Mouse (Mus musculus) hindbrain, embryonic 10.5 days (tissue): ENCODE measurements around the gene Uck1. TPM values are rescaled to one million over a fixed set of nuclear protein-coding genes. Genes with fewer than 3 reads are reported as not detected.
"Not testable (repeated sequence)": the region's sequence is repeated elsewhere in the genome, so short reads cannot be mapped to it uniquely, and the experiment has no call there.

ENCODE experiments used
- DNase-seq: peaks from one replicate; pipeline ENCODE4 v3.0.0-alpha.2; 2017; ENCODE audit warnings: low spot score
- H3K27ac ChIP-seq: fragments of 300-500 bp; sonication (generic); 2 replicates; pipeline ENCODE4 v1.5.1; 2016; ENCODE audit warnings: mild to moderate bottlenecking, moderate library complexity
- H3K27me3 ChIP-seq: fragments of 300-500 bp; sonication (generic); 2 replicates; pipeline ENCODE4 v1.6.1; 2016; ENCODE audit warnings: mild to moderate bottlenecking; ENCODE audit not compliant: poor library complexity, insufficient read depth, severe bottlenecking
- H3K36me3 ChIP-seq: fragments of 300-500 bp; sonication (generic); 2 replicates; pipeline ENCODE4 v1.6.1; 2016; ENCODE audit warnings: mild to moderate bottlenecking, moderate library complexity
- H3K4me1 ChIP-seq: fragments of 300-500 bp; sonication (generic); replicated peaks from 2 replicates; pipeline ENCODE4 v1.6.1; 2016; ENCODE audit warnings: mild to moderate bottlenecking
- H3K4me3 ChIP-seq: fragments of 300-500 bp; sonication (generic); 2 replicates; pipeline ENCODE4 v1.5.1; 2016; ENCODE audit warnings: mild to moderate bottlenecking, moderate library complexity
- H3K9me3 ChIP-seq: fragments of 300-500 bp; sonication (generic); 2 replicates; pipeline ENCODE4 v1.6.1; 2016; ENCODE audit warnings: mild to moderate bottlenecking, moderate library complexity
- WGBS: fragments of 180-500 bp; shearing (Covaris S2); methylation state at CpG from one replicate; pipeline ENCODE4 v1.1.7; 2016; 5-methylcytosine and 5-hydroxymethylcytosine counted together
- polyA plus RNA-seq: library from polyadenylated mRNA; unstranded; fragments of >200 nt; fragmentation: Nextera tagmentation; extraction: Ambion mirVana; gene quantifications from 2 replicates; pipeline ENCODE4 v1.2.1, GENCODE M21; 2016

Gene Uck1
- polyA plus RNA-seq, result 77.2 and 83.0 TPM in 2 replicates

- Histone ChIP-seq H3K36me3 (peaks cover 37% of the 10 kb centered on the region), H3K9me3 (no peaks in the 10 kb centered on the region), H3K4me3 (peak within 1 kb of the TSS; percentile 90), H3K27me3 (no peaks in the 10 kb centered on the region), H3K4me1 (peaks cover 23% of the 10 kb centered on the region), H3K27ac (peak within 1 kb of the TSS; percentile 91)
- WGBS, result 2% methylated on average over 59 of the region's 59 CpGs
- DNase-seq, result peak; percentile 90
Observed at GRCm38 (mm10) chr2:32259657-32260417, at the start of gene Uck1. TSS of gene Uck1 (minus strand) at chr2:32260159.

GRCm38 (mm10) chr2:32308870-32309568, 49.1 kb upstream of the Uck1 start:
- DNase-seq, result no peak
- 87% methylated on average over 16 of the region's 16 CpGs for WGBS
- Histone ChIP-seq H3K27me3 (peaks cover 41% of the 10 kb centered on the region), H3K27ac (0 out of 2 replicates have a peak overlapping the region, but pooled peaks have one; percentile 29), H3K4me1 (peaks cover 49% of the 10 kb centered on the region), H3K4me3 (no peak overlapping the region), H3K36me3 (peaks cover 61% of the 10 kb centered on the region), H3K9me3 (no peaks in the 10 kb centered on the region)

- peaks cover 49% of the 10 kb centered on the region for H3K4me1 ChIP-seq
- peak; percentile 73 for DNase-seq
- no peak overlapping the region for H3K4me3 ChIP-seq
- H3K27ac ChIP-seq, result no peak overlapping the region; the same call in 1 of the 2 replicates
- WGBS, result 55% methylated on average over 8 of the region's 8 CpGs
- peaks cover 70% of the 10 kb centered on the region for H3K36me3 ChIP-seq
- H3K27me3 ChIP-seq, result peaks cover 32% of the 10 kb centered on the region
- H3K9me3 ChIP-seq, result no peaks in the 10 kb centered on the region
Observed at GRCm38 (mm10) chr2:32307941-32308760, 48.2 kb upstream of the Uck1 start.

GRCm38 (mm10) chr2:32307247-32307798, 47.4 kb upstream of the Uck1 start:
- Histone ChIP-seq H3K27me3 (peaks cover 24% of the 10 kb centered on the region), H3K4me1 (peaks cover 43% of the 10 kb centered on the region), H3K4me3 (no peak overlapping the region), H3K27ac (no peak overlapping the region), H3K36me3 (peaks cover 78% of the 10 kb centered on the region), H3K9me3 (no peaks in the 10 kb centered on the region)
- no peak for DNase-seq
- 90% methylated on average over 6 of the region's 6 CpGs for WGBS

- peaks cover 90% of the 10 kb centered on the region for H3K36me3 ChIP-seq
- WGBS, result 81% methylated on average over 9 of the region's 9 CpGs
- DNase-seq, result no peak
Observed at GRCm38 (mm10) chr2:32306176-32306575, 46.2 kb upstream of the Uck1 start.

GRCm38 (mm10) chr2:32305668-32306067, 45.7 kb upstream of the Uck1 start:
- Histone ChIP-seq H3K36me3 (peaks cover 95% of the 10 kb centered on the region), H3K4me1 (peaks cover 27% of the 10 kb centered on the region), H3K27ac (no peak overlapping the region), H3K27me3 (peaks cover 13% of the 10 kb centered on the region; the same call in 1 of the 2 replicates), H3K4me3 (no peak overlapping the region), H3K9me3 (no peaks in the 10 kb centered on the region)
- whole genome bisulfite sequencing, result 89% methylated on average over 5 of the region's 5 CpGs
- DNase-seq, result no peak

More at GRCm38 (mm10) chr2:32306176-32306575, 46.2 kb upstream of the Uck1 start:
- Histone ChIP-seq H3K9me3 (no peaks in the 10 kb centered on the region), H3K4me3 (no peak overlapping the region), H3K27ac (no peak overlapping the region), H3K27me3 (peaks cover 18% of the 10 kb centered on the region), H3K4me1 (peaks cover 32% of the 10 kb centered on the region)

GRCm38 (mm10) chr2:32304145-32304832, 44.3 kb upstream of the Uck1 start:
- peaks cover 96% of the 10 kb centered on the region for H3K36me3 ChIP-seq
- 56% methylated on average over 8 of the region's 8 CpGs for WGBS
- peaks cover 5% of the 10 kb centered on the region; the same call in 1 of the 2 replicates for H3K27me3 ChIP-seq
- H3K27ac ChIP-seq, result no peak overlapping the region
- no peak overlapping the region for H3K4me3 ChIP-seq
- DNase-seq, result peak; percentile 58
- peaks cover 14% of the 10 kb centered on the region for H3K4me1 ChIP-seq
- no peaks in the 10 kb centered on the region for H3K9me3 ChIP-seq

- Histone ChIP-seq H3K9me3 (no peaks in the 10 kb centered on the region), H3K27ac (no peak overlapping the region), H3K4me3 (no peak overlapping the region), H3K36me3 (peaks cover 97% of the 10 kb centered on the region), H3K4me1 (peaks cover 5% of the 10 kb centered on the region), H3K27me3 (no peaks in the 10 kb centered on the region)
- 91% methylated on average over 10 of the region's 10 CpGs for WGBS
- DNase-seq, result no peak
Observed at GRCm38 (mm10) chr2:32302952-32303351, 43.0 kb upstream of the Uck1 start.

- Histone ChIP-seq H3K4me1 (peaks cover 1% of the 10 kb centered on the region), H3K9me3 (no peaks in the 10 kb centered on the region), H3K27me3 (no peaks in the 10 kb centered on the region), H3K27ac (no peak overlapping the region), H3K4me3 (no peak overlapping the region), H3K36me3 (peaks cover 91% of the 10 kb centered on the region)
- no peak for DNase-seq
- 93% methylated on average over 4 of the region's 4 CpGs for WGBS
Observed at GRCm38 (mm10) chr2:32299469-32299868, 39.5 kb upstream of the Uck1 start.

GRCm38 (mm10) chr2:32295842-32296241, 35.9 kb upstream of the Uck1 start:
- WGBS, result 86% methylated on average over 2 of the region's 2 CpGs
- peaks cover 77% of the 10 kb centered on the region for H3K36me3 ChIP-seq
- not testable (repeated sequence) for H3K27ac ChIP-seq, H3K4me3 ChIP-seq, H3K27me3 ChIP-seq, H3K9me3 ChIP-seq, DNase-seq, H3K4me1 ChIP-seq

- Histone ChIP-seq H3K4me3 (no peak overlapping the region), H3K4me1 (no peaks in the 10 kb centered on the region), H3K9me3 (no peaks in the 10 kb centered on the region), H3K36me3 (peaks cover 73% of the 10 kb centered on the region), H3K27ac (no peak overlapping the region), H3K27me3 (no peaks in the 10 kb centered on the region)
- DNase-seq, result no peak
- WGBS, result 85% methylated on average over 3 of the region's 3 CpGs
Observed at GRCm38 (mm10) chr2:32295285-32295684, 35.3 kb upstream of the Uck1 start.

GRCm38 (mm10) chr2:32294348-32294747, 34.4 kb upstream of the Uck1 start:
- Histone ChIP-seq H3K27me3 (no peaks in the 10 kb centered on the region), H3K9me3 (no peaks in the 10 kb centered on the region), H3K4me3 (no peak overlapping the region), H3K36me3 (peaks cover 64% of the 10 kb centered on the region), H3K27ac (no peak overlapping the region), H3K4me1 (peaks cover 1% of the 10 kb centered on the region)
- no peak for DNase-seq
- 89% methylated on average over 8 of the region's 8 CpGs for WGBS
